Mouse (Mus musculus) lung, postnatal 4 days (tissue): ENCODE results near the gene Gpr1.
"Not testable (repeated sequence)": the region's sequence is repeated elsewhere in the genome, so short reads cannot be mapped to it uniquely, and the experiment has no call there.

Source experiments
- DNase-seq, 2 experiments: peaks; one replicate each; pipeline ENCODE4 v3.0.0; 2021

Gpr1 gene

GRCm38 (mm10) chr1:63178308-63178707 lies 36.0 kb downstream of the Gpr1 start:
- DNase-seq: no peak

DNA sequence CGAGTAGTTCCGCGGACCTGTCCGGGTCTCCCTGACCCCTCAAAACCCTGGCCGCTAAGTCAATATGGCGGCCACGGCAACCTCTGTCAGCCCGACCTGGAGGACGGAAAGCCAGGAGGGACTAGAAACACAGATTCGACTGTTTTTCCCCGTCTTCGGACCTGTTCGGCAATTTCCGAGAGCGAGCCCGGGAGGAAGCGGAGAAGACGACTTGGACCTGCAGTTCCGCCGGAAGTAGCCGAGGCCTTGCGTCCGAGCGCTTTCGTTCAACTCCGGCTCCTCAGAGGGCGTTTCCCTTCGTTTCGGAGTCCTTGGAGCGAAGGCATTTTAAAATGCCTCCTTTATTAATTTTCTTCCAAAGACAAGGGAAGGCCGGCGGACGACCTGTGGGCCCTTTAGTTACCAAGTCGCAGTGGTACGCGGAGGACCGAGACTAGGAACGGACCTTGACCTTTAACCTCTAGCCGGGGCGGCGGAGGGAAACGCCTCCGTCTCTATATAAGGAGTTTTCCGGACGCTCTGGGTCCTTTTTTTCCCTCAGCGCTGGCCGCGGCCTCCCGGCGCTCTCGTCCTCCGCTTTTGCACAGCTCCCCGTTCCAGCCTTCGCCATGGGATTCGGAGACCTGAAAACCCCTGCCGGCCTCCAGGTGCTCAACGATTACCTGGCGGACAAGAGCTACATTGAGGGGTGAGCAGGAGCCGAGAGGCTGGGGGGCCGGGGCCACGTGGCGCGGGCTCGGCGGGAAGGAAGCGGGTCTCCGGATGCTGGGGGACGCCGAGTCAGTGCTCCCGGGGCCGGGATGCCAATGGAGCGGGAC lies 37.5 kb downstream of the Gpr1 start, which contains the start of the genes Eef1b2 and Ndufs1:
TSS of gene Eef1b2 (plus strand) at position 222 of the 818 bp plus-strand sequence.
TSS of gene Ndufs1 (minus strand) at position 230 of the 818 bp plus-strand sequence.
- peak; percentile 97 to 98 for DNase-seq

- no peak for DNase-seq
Observed at GRCm38 (mm10) chr1:63176259-63176603, 38.1 kb downstream of the Gpr1 start.

DNA sequence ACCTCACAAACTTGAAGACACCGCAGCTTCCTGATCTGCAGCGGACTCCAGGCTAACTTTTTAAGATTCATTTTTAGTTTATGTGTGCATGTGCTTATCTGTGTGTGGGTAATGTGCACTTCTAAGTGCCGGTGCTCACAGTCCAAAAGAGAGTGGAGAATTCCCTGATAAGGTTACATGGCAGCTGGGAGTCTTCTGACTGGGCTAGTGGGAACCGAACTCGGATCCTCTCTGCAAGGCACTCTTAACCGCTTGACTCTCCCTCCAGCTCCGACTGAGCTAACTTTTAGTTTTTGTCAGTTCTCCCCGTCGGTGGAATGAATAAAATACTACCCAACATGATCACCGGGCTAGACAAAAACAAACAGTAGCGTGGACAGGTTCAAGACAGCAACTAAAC lies 38.5 kb downstream of the Gpr1 start:
- DNase-seq: peak in 1 of 2 experiments; percentile 10

- DNase-seq: no peak
Observed at GRCm38 (mm10) chr1:63168638-63169037, 45.7 kb downstream of the Gpr1 start.

GRCm38 (mm10) chr1:63140231-63140630 lies 74.1 kb downstream of the Gpr1 start:
- DNase-seq: no peak

- DNase-seq: not testable (repeated sequence)
Observed at GRCm38 (mm10) chr1:63138586-63138985, 75.8 kb downstream of the Gpr1 start.

GRCm38 (mm10) chr1:63137971-63138370 lies 76.4 kb downstream of the Gpr1 start:
- DNase-seq: no peak

- no peak for DNase-seq
Observed at GRCm38 (mm10) chr1:63134530-63134929, 79.8 kb downstream of the Gpr1 start.
